Mouse (Mus musculus): ENCODE data around the gene Rack1. TPM values are rescaled to one million over a fixed set of nuclear protein-coding genes. Genes with fewer than 3 reads are reported as not detected.
"Not testable (repeated sequence)": the region's sequence is repeated elsewhere in the genome, so short reads cannot be mapped to it uniquely, and the experiment has no call there.

Rack1 gene
- polyA plus RNA-seq, 1 experiment from 2014 or later = 818 TPM

DNA sequence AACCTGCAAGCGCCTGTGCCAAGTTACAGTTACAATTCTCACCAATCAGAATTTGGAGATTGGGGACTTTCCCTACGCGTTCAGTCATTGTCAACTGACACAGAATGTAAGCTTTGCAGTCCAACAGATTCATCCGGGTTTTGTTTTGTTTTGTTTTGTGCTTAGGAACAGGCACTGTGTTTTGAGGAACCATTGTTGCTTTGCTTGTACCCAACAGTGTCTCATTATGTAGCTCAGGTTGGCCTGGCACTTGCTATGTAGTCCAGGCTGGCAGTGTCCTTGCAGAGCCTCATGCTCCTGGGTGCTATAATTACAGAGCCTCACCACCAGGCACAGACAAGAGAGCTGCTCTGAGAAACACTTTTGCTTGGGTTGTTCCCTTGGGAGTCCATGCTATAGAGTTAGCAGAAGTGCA is 42.3 kb downstream of the Rack1 start:
- WGBS = 88% methylated on average over 4 of the region's 4 CpGs
- DNase-seq (ENCODE audit: low spot score) = no peak
- peaks cover 17% of the 10 kb centered on the region for H3K4me1 ChIP-seq
- no peak overlapping the region for H3K4me3 ChIP-seq
- H3K27ac ChIP-seq = no peak overlapping the region
- H3K9me3 ChIP-seq (replicated peaks) = no peaks in the 10 kb centered on the region
- no peaks in the 10 kb centered on the region for H3K36me3 ChIP-seq
- peaks cover 43% of the 10 kb centered on the region for H3K27me3 ChIP-seq (ENCODE audit: low read depth, poor library complexity, severe bottlenecking)

GRCm38 (mm10) chr11:48843202-48843601 is 43.1 kb downstream of the Rack1 start:
- H3K4me3 ChIP-seq = no peak overlapping the region
- H3K27ac ChIP-seq = no peak overlapping the region
- peaks cover 9% of the 10 kb centered on the region for H3K4me1 ChIP-seq
- H3K9me3 ChIP-seq (replicated peaks) = no peaks in the 10 kb centered on the region
- H3K36me3 ChIP-seq = no peaks in the 10 kb centered on the region
- H3K27me3 ChIP-seq (ENCODE audit: low read depth, poor library complexity, severe bottlenecking) = peaks cover 44% of the 10 kb centered on the region
- DNase-seq (ENCODE audit: low spot score) = no peak
- WGBS = 87% methylated on average over 11 of the region's 11 CpGs

DNA sequence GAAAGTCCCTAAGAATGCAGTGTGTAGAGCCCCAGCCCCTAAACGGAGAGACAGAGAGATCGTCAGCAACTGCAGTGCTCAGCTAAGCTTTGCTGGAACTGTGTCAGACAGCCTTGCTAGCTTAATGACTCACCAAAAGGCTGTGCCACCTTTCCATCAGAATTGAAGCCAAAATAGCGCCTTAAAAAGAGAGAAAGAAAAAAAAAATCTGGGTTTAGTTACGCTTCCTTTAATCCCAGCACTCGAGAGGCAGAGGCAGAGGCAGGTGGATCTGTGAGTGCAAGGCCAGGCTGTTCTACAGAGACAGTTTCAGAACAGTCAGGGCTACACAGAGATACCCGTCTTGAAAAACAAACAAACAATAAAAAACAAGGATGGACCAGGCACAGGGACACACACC is 44.2 kb downstream of the Rack1 start:
- DNase-seq (ENCODE audit: low spot score) = no peak
- Histone ChIP-seq H3K36me3 (no peaks in the 10 kb centered on the region), H3K4me3 (no peak overlapping the region), H3K9me3 (replicated peaks) (no peaks in the 10 kb centered on the region), H3K27me3 (ENCODE audit: low read depth, poor library complexity, severe bottlenecking) (peaks cover 44% of the 10 kb centered on the region), H3K4me1 (0 out of 2 replicates have a peak, but pooled peaks cover 3% of the 10 kb centered on the region), H3K27ac (no peak overlapping the region)
- WGBS = 63% methylated on average over 6 of the region's 6 CpGs

GRCm38 (mm10) chr11:48845244-48845815 is 45.2 kb downstream of the Rack1 start:
- Histone ChIP-seq H3K27ac (no peak overlapping the region), H3K36me3 (no peaks in the 10 kb centered on the region), H3K4me1 (0 out of 2 replicates have a peak, but pooled peaks cover 3% of the 10 kb centered on the region), H3K4me3 (0 out of 2 replicates have a peak overlapping the region, but pooled peaks have one; percentile 0), H3K27me3 (ENCODE audit: low read depth, poor library complexity, severe bottlenecking) (peaks cover 44% of the 10 kb centered on the region), H3K9me3 (replicated peaks) (no peaks in the 10 kb centered on the region)
- WGBS = 27% methylated on average over 13 of the region's 13 CpGs
- DNase-seq (ENCODE audit: low spot score) = no peak

GRCm38 (mm10) chr11:48846362-48846761 is 46.2 kb downstream of the Rack1 start:
- WGBS = 85% methylated on average over 2 of the region's 2 CpGs
- H3K27ac ChIP-seq; H3K36me3 ChIP-seq; H3K4me1 ChIP-seq; H3K4me3 ChIP-seq; H3K9me3 ChIP-seq (replicated peaks); DNase-seq (ENCODE audit: low spot score): not testable (repeated sequence)
- peaks cover 45% of the 10 kb centered on the region for H3K27me3 ChIP-seq (ENCODE audit: low read depth, poor library complexity, severe bottlenecking)

- Histone ChIP-seq H3K36me3 (no peaks in the 10 kb centered on the region), H3K27me3 (ENCODE audit: low read depth, poor library complexity, severe bottlenecking) (peaks cover 45% of the 10 kb centered on the region), H3K9me3 (replicated peaks) (no peaks in the 10 kb centered on the region), H3K27ac (no peak overlapping the region), H3K4me3 (no peak overlapping the region), H3K4me1 (0 out of 2 replicates have a peak, but pooled peaks cover 3% of the 10 kb centered on the region)
- 71% methylated on average over 5 of the region's 5 CpGs for WGBS
- DNase-seq (ENCODE audit: low spot score) = no peak
These were observed 46.7 kb downstream of the Rack1 start for GRCm38 (mm10) chr11:48846881-48847280.

DNA sequence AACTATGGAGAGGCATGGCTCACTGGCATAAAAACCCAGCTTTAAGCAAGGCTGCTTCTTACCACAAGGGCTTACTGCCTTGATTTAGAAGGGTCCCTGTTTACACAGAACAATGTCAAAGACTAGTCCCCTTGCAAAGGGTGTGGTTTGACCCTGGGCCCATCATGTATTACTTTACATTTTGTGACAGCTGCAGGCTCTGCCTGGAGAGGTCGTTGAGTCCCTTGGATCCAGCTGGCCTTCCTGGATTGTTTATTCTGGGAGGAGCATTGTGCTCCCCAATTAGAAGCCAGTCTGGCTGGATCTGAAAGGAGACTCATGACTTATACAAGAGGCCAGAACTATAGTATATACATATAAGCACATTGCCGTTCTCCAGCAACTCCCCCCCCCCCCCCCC is 50.1 kb downstream of the Rack1 start:
- peaks cover 35% of the 10 kb centered on the region for H3K27me3 ChIP-seq (ENCODE audit: low read depth, poor library complexity, severe bottlenecking)
- H3K4me3 ChIP-seq = no peak overlapping the region
- WGBS = 39% methylated on average over 2 of the region's 2 CpGs
- no peaks in the 10 kb centered on the region for H3K36me3 ChIP-seq
- no peak for DNase-seq (ENCODE audit: low spot score)
- H3K9me3 ChIP-seq (replicated peaks) = no peaks in the 10 kb centered on the region
- peaks cover 24% of the 10 kb centered on the region for H3K4me1 ChIP-seq
- no peak overlapping the region for H3K27ac ChIP-seq

GRCm38 (mm10) chr11:48851270-48851995 is 51.3 kb downstream of the Rack1 start:
- Histone ChIP-seq H3K4me3 (no peak overlapping the region), H3K27ac (no peak overlapping the region), H3K4me1 (peaks cover 23% of the 10 kb centered on the region), H3K27me3 (ENCODE audit: low read depth, poor library complexity, severe bottlenecking) (peaks cover 32% of the 10 kb centered on the region), H3K9me3 (replicated peaks) (no peaks in the 10 kb centered on the region), H3K36me3 (no peaks in the 10 kb centered on the region)
- WGBS = 86% methylated on average over 4 of the region's 4 CpGs
- DNase-seq (ENCODE audit: low spot score) = no peak

DNA sequence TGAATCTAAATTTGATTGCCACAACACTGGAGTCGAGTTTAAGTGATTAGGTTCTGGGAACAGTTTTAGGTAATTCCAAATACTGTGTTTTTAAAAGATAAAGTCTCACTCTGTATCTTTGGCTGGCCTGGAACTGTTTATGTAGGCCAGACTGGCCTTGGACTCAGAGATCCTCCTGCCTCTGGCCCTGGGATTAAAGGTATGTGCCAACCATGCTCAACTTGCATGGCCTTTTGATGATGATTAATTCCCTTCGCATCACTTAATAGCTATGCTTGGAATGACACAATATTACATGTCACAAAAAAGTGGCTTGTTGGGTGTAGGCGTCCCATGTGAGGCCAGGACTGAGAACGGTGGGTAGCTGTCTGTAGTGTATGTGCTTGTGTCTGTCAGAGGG is 52.1 kb downstream of the Rack1 start:
- Histone ChIP-seq H3K4me1 (peaks cover 23% of the 10 kb centered on the region), H3K36me3 (no peaks in the 10 kb centered on the region), H3K4me3 (peak overlapping the region; percentile 67; the same call in 1 of the 2 replicates), H3K9me3 (replicated peaks) (no peaks in the 10 kb centered on the region), H3K27ac (no peak overlapping the region), H3K27me3 (ENCODE audit: low read depth, poor library complexity, severe bottlenecking) (peaks cover 32% of the 10 kb centered on the region)
- 83% methylated on average over 4 of the region's 4 CpGs for WGBS
- DNase-seq (ENCODE audit: low spot score) = no peak

GRCm38 (mm10) chr11:48852624-48853473 is 52.7 kb downstream of the Rack1 start:
- DNase-seq (ENCODE audit: low spot score) = peak; percentile 59
- no peak overlapping the region for H3K27ac ChIP-seq
- H3K4me1 ChIP-seq = peaks cover 26% of the 10 kb centered on the region
- H3K4me3 ChIP-seq = peak overlapping the region; percentile 67
- H3K27me3 ChIP-seq (ENCODE audit: low read depth, poor library complexity, severe bottlenecking) = peaks cover 29% of the 10 kb centered on the region
- no peaks in the 10 kb centered on the region for H3K9me3 ChIP-seq (replicated peaks)
- 7% methylated on average over 23 of the region's 23 CpGs for WGBS
- no peaks in the 10 kb centered on the region for H3K36me3 ChIP-seq

DNA sequence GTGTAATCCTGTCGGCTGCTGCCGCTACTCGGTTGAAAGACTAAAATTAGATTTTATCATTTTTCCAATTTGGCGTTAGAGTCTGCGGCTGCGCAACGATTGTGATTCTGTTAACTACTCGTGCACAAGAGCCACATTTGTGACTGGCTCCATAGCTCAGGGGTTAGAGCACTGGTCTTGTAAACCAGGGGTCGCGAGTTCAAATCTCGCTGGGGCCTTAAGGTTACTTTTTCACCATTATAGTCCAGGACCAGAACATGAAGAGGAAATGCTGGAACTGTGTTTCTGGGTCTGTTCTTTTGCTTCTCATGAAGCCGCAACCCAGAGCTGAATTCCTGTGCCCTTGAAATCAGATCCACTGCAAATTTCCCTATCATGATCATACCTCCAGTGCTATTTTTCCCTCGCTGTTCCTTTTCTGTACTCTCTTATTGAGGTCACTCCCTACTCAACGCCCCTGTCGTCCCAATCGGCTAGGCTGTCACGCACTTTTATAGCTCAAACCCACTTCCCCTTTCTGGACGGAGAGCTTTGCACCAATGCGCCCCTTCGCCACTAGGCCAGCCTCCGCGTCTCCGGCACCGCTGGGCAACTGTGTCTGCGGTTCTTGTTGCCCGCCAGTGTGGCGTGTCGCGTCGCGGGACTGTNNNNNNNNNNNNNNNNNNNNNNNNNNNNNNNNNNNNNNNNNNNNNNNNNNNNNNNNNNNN is 53.5 kb downstream of the Rack1 start:
- DNase-seq (ENCODE audit: low spot score) = peak; percentile 86
- under 1% methylated on average over 31 of the region's 31 CpGs for WGBS
- Histone ChIP-seq H3K27ac (no peak overlapping the region), H3K36me3 (no peaks in the 10 kb centered on the region), H3K4me1 (peaks cover 34% of the 10 kb centered on the region), H3K9me3 (replicated peaks) (no peaks in the 10 kb centered on the region), H3K4me3 (peak overlapping the region; percentile 67), H3K27me3 (ENCODE audit: low read depth, poor library complexity, severe bottlenecking) (peaks cover 29% of the 10 kb centered on the region)

Data from limb, embryonic 10.5 days (tissue).